Mouse (Mus musculus) CD4-positive, CD25-positive, alpha-beta regulatory T cell (primary cell): ENCODE measurements around the gene Myo18b. TPM values are rescaled to one million over a fixed set of nuclear protein-coding genes. Genes with fewer than 3 reads are reported as not detected.

Experiments
- polyA plus RNA-seq: library from polyadenylated mRNA; unstranded; fragments of 100-300 nt; shearing (Covaris generic); gene quantifications from one replicate; pipeline ENCODE4 v1.2.1, GENCODE M21; 2017

The Myo18b gene
- 0.07 TPM for polyA plus RNA-seq

GRCm38 (mm10) chr5:112895674-112896654 lies at the start of gene Myo18b:
Gene Myo18b, minus strand, starts transcription at chr5:112896362.

Other genes with a start within 250 kb of the Myo18b start
- 0.36 TPM for gene Grk3, start 119.4 kb upstream of the Myo18b start, polyA plus RNA-seq
- not detected for gene Crybb2, start 173.8 kb upstream of the Myo18b start, polyA plus RNA-seq
- gene Crybb3, start 185.2 kb upstream of the Myo18b start, polyA plus RNA-seq, result not detected